Mouse (Mus musculus) left cerebral cortex, adult 18-20 months (tissue): ENCODE results near the gene Abhd12. TPM values are rescaled to one million over a fixed set of nuclear protein-coding genes. Genes with fewer than 3 reads are reported as not detected.

Experiments used
- DNase-seq, 2 experiments: peaks; one replicate each; pipeline ENCODE4 v3.0.0; 2021 to 2022; ENCODE audit warnings: low spot score in 2 of 2, mixed read lengths in 1 of 2
- total RNA-seq, 2 experiments: library from RNA; stranded (reverse); gene quantifications; 2 replicates each; pipeline ENCODE4 v1.2.3; 2021

The Abhd12 gene
- total RNA-seq, 2 experiments from 2014 or later: 320 to 321 TPM

DNA sequence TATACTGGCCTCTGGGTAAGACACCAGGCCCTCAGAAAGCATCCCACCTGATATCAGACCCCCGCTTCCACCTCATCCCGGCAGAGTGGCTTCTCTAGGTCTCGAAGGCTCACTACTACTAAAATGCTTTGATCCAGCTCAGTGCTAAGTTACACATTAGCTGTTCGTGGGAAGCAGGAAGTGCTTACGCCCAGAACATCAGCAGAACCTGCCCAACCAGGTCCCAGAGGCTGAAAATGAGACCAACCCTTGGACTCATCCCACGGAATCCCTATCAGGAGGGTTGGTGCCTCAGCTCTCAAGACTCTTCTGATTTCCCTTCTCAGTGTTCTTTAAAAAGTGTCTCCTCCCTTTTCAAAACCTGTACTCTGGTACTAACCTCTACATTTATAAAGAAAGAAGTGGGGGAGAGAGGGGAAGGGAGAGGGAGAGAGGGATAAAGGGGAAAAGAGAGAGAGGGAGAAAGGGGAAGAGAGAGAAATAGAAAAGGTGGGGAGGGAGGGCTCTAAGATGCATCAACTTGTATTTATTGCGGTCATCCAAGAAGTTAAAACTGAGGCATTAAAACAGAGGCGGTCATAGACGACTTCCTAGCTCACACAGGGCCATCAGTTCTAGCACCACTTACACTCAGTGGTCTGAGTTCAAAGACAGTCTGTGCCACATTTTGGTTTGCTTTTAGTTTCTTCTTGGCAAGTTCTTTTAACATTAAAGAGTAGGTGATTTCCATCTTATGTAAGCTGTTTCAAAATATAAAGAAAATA, 45.6 kb downstream of the Abhd12 start:
- no peak for DNase-seq

DNA sequence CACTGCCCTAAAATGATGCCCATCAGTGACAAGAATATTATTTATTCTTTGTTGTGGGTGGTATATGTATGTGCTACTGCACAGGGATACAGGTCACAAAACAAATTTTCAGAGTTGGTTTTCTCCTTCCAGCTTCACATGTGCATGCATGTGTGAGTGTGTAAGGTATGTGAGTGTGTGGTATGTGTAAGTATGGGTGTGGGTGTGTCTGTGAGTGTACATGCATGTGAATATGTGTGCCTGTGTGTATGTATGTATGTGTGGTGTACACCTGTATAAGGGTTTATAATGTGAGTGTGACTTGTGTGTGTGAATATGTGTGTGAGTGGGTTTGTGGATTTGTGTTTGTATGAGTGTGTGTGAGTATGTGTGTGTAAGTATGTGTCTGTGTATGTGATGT, 49.4 kb downstream of the Abhd12 start:
- DNase-seq: no peak

DNA sequence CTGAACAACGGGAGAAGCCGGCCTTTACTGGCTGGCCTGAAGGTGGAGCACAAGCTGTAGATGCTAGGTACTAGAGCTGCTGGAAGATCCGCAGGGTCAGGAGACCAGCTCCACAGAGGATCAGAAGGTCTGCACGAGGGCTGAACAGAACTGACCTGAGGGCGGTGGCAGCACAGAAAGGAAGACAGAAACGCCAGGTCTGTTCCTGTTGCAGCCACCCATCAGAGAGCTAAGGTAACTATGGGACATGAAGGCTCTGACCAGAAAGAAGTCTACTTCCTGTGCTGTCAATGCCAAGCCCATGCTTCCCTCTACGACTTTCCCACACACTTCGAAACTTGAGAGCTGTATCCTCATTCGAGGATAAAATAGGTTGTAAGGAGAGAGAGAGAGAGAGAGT, 53.3 kb downstream of the Abhd12 start:
- no peak for DNase-seq

GRCm38 (mm10) chr2:150847436-150847995, 57.0 kb downstream of the Abhd12 start:
- DNase-seq: no peak

GRCm38 (mm10) chr2:150844798-150845197, 59.7 kb downstream of the Abhd12 start:
- peak; percentile 46 to 70 for DNase-seq

GRCm38 (mm10) chr2:150842049-150842461, 62.5 kb downstream of the Abhd12 start:
- DNase-seq: peak in 1 of 2 experiments; percentile 9

GRCm38 (mm10) chr2:150841109-150841508, 63.4 kb downstream of the Abhd12 start:
- DNase-seq: no peak

GRCm38 (mm10) chr2:150839686-150840471, 64.7 kb downstream of the Abhd12 start:
- DNase-seq: no peak

- no peak for DNase-seq
Measured at GRCm38 (mm10) chr2:150837781-150838180, 66.8 kb downstream of the Abhd12 start.

DNA sequence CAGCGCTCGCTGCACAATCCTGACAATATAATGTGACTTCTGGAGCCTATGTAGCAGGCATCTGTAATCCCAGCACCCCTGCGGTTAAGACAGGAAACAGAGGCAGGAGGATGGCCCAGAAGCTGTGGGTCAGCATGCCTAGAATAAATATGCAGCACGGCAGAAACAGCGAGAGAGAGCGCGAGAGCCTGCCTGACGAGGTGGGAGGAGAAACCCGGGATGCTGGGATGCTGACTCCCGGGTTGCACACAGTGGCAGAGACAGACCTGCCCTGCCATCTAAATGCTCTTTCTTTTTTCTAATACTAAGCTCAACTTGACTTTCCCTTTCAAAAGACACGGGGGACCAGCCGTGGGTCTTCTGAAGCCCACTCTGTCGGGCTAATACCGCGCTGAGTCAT, 67.6 kb downstream of the Abhd12 start:
- DNase-seq: no peak

GRCm38 (mm10) chr2:150835975-150836374, 68.6 kb downstream of the Abhd12 start:
- no peak for DNase-seq

GRCm38 (mm10) chr2:150834616-150835015, 69.9 kb downstream of the Abhd12 start:
- no peak for DNase-seq

DNA sequence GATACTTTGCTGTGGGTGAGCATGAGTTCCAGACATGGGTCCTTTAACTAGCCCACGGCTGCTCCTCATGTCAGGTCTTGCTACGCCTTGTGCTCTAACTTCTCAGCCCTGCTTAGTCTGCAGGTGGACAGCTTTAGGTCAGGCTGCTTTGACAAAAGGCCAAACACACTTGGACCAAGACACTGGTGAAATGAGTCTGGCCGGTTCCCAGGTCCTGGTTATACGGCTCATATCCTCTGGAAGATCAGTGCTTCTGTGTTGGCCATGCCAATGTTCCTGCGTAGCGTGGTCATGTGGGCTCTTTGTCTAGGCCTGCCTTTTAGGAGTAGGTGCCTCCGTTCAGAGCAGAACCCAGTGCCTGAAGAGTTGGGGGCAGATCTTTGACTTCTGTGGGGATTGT, 72.5 kb downstream of the Abhd12 start:
- DNase-seq: no peak

- DNase-seq: no peak
Measured at GRCm38 (mm10) chr2:150830911-150831441, 73.6 kb downstream of the Abhd12 start.

GRCm38 (mm10) chr2:150830011-150830410, 74.5 kb downstream of the Abhd12 start:
- no peak for DNase-seq

DNA sequence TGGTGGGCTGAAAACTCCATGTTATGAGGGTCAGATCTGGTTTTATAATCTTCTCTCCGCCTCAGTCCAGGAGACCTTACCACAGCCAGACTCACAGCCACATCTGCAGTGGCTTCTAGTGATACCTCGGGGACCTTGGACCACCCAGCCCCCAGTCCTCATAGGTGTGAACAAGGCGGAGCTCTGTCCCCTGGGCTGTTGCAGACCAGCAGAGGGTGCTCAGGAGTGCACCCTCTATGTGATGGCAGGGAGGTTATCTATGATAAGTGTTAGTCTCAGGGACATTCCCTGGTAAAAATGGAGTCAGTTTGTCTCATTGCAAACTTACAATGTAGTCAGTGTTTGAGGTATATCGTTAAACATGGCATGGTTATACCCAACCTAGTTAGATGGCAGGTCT, 75.9 kb downstream of the Abhd12 start:
- DNase-seq: no peak

- no peak for DNase-seq
Measured at GRCm38 (mm10) chr2:150828164-150828563, 76.4 kb downstream of the Abhd12 start.

GRCm38 (mm10) chr2:150826426-150826825, 78.1 kb downstream of the Abhd12 start:
- no peak for DNase-seq

DNA sequence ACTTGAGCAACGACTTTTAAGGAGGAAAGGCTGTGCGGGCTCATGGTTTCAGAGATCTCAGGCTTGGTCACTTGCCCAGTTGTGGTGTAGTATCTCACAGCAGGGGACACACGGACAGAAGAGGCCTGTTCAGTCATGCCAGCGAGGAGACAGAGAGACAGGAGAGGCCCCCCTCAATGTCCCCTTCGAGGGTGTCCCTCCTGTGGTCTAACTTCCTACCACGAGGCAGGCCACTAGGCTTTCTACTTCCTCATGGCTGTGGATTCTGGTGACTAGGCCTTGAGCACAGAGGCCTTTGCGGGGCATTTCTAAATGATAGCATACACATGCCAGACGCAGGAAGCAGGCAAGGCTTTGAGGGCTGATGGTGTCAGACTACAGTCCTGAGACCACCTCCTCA, 81.6 kb downstream of the Abhd12 start:
- no peak for DNase-seq

DNA sequence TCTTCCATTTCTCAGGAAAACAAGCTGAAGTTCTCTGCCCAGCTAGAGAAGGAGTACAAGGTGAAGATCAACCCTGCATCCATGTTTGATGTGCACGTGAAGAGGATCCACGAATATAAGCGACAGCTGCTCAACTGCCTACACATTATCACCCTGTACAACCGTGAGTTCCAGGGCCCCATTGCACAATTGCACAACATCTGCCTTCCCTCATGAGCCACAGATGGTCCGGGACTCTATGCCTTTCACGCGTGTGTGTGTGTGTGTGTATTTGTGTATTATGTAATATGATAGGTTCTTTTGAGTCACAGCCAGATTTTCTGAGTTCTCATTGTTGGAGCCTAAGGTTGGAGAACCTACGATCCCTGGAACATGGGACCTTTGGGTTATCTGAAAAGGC, 83.8 kb downstream of the Abhd12 start:
- DNase-seq: no peak

DNA sequence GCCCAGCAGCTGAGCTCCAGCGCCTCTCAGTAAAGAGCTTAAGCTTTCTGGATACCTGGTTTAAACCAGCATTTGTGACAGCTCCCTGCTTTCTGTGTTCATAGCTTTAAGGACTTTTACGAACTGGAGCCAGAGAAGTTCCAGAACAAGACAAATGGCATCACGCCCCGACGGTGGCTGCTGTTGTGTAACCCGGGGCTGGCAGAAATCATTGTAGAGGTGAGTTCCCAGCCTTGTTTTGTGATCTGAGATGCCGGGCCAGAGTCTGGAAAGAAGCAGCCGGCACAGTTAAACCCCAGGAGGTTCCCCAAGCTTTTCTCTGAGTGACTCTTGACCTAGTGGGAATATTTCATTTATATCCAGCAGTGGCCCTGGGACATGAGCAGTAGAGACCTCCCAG, 85.8 kb downstream of the Abhd12 start:
- no peak for DNase-seq
